Mouse (Mus musculus): ENCODE results near the gene Npr2. TPM values are rescaled to one million over a fixed set of nuclear protein-coding genes. Genes with fewer than 3 reads are reported as not detected.

Npr2 gene
- total RNA-seq, 2 experiments from 2014 or later, result 32.4 to 51.4 TPM

- no peak for DNase-seq
- no peak for TF ChIP-seq CTCF (IDR thresholded peaks at IDR 0.05)
- H3K27ac ChIP-seq, result no peak overlapping the region
- intact Hi-C loops (cut with DNase I), result no loop called here
- no peak overlapping the region for H3K4me3 ChIP-seq
Measured at GRCm38 (mm10) chr4:43598650-43599380, 32.9 kb upstream of the Npr2 start.

DNA sequence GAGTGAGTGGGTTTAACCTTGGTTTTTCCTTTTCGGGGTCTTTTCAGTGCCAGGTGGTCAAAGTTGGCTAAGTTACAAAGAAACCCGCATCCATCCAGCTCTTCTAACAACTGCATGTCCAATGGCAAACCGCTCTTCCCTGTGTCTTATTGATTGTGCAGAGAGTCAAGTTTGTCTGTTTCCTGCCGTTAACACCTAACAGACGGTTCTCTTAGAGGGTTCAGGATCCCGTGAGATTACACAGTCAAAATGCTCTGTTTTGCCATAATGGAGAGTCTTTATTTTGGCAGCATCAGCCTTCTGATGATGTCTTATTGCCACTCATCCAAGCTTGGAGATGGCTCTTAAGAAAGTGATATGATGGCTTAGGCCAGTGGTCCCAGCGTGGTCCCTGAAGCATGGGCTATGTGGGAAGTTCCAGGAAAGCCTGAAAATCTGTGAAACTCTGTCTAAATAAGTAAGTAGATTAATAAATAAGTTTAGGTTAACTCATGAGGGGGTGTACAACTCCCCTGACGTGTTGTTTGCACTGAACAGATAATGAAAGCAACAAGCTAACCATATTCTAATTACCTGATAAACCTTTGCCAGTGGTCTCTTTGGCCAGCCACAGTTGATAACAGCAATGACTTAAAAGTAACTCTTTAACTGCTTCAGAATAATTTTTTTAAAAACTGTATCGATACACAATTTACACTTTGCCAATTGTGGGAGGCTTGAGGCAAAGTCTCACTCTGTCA, 31.4 kb upstream of the Npr2 start:
- no peak overlapping the region for H3K4me3 ChIP-seq
- DNase-seq, result no peak
- no peak for TF ChIP-seq CTCF (IDR thresholded peaks at IDR 0.05)

GRCm38 (mm10) chr4:43604099-43604498, 27.6 kb upstream of the Npr2 start:
- Histone ChIP-seq H3K4me3 (no peak overlapping the region), H3K27ac (no peak overlapping the region)
- no peak for TF ChIP-seq CTCF (IDR thresholded peaks at IDR 0.05)
- DNase-seq, result no peak
- intact Hi-C loops (cut with DNase I), result no loop called here

More for the DNA sequence above, 31.4 kb upstream of the Npr2 start:
- no peak overlapping the region for H3K27ac ChIP-seq
- intact Hi-C loops (cut with DNase I), result no loop called here

GRCm38 (mm10) chr4:43604751-43605685, 26.7 kb upstream of the Npr2 start:
- DNase-seq, result no peak
- no peak overlapping the region for H3K4me3 ChIP-seq
- no peak for TF ChIP-seq CTCF (IDR thresholded peaks at IDR 0.05)
- H3K27ac ChIP-seq, result no peak overlapping the region
- intact Hi-C loops (cut with DNase I), result no loop called here

DNA sequence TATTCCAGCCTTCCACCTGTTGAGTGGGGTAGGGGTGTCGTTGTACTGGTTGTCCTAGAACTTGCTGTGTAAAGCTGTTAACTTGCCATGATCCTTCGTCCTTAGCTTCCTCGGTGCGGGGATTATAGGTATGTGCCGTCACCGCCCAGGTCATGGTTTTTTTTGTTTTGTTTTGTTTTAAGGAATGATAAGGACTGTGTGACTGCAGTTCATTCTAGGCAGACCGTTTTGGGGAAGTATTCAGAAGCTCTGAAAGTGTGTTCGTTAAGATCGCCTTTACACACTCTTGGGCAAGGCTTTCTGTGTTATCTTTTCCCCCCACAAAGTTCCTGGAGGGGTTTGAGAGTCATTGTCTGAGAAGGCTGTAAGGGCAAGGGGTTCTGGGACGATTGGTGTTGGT, 19.2 kb upstream of the Npr2 start:
- H3K27ac ChIP-seq, result no peak overlapping the region
- no peak for TF ChIP-seq CTCF (IDR thresholded peaks at IDR 0.05)
- H3K4me3 ChIP-seq, result no peak overlapping the region
- DNase-seq, result no peak
- intact Hi-C loops (cut with DNase I), result no loop called here

- Histone ChIP-seq H3K27ac (no peak overlapping the region), H3K4me3 (no peak overlapping the region)
- intact Hi-C loops (cut with DNase I), result no loop called here
- TF ChIP-seq CTCF (IDR thresholded peaks at IDR 0.05), result no peak
- no peak for DNase-seq
Measured at GRCm38 (mm10) chr4:43613060-43613730, 18.5 kb upstream of the Npr2 start.

- TF ChIP-seq CTCF (IDR thresholded peaks at IDR 0.05), result no peak
- H3K27ac ChIP-seq, result no peak overlapping the region
- H3K4me3 ChIP-seq, result no peak overlapping the region
- DNase-seq, result no peak
- intact Hi-C loops (cut with DNase I), result no loop called here
Measured at GRCm38 (mm10) chr4:43620146-43620778, 11.5 kb upstream of the Npr2 start.

DNA sequence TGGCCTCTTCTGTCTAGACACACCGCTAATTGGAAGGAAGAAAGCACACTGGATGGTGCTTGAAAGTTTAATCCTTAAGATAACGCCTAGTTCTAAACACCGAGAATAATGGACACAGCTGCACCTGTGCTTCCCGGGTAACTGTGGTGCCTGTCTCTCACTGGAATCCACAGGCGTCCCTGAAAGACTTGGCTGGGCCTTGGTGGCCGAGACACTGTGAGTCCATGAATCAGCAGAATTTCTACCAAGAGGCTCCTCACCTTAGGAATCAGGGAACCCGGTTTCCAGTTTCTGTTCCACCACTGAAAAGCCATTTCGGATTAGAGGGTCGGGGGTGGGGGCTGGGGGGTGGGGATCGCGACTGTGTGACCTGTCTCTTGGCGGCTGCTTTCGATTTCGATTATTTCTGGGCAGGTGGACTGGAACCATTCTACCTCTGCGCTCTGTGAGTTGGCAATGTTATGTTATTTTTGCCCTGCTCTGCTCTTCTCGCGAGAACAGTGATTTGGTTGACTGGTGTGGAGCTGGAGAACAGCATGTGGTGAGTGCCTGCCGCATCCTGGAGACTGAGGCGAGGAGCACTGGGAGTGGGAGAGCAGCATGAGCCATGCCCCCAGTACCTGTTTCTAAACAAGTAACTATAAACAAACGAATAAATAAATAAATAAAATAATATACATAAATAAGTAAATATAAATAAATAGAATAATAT, 2.5 kb upstream of the Npr2 start:
- TF ChIP-seq CTCF (IDR thresholded peaks at IDR 0.05), result no peak
- peak overlapping the region; percentile 47 for H3K4me3 ChIP-seq
- intact Hi-C loops (cut with DNase I), result no loop called here

DNA sequence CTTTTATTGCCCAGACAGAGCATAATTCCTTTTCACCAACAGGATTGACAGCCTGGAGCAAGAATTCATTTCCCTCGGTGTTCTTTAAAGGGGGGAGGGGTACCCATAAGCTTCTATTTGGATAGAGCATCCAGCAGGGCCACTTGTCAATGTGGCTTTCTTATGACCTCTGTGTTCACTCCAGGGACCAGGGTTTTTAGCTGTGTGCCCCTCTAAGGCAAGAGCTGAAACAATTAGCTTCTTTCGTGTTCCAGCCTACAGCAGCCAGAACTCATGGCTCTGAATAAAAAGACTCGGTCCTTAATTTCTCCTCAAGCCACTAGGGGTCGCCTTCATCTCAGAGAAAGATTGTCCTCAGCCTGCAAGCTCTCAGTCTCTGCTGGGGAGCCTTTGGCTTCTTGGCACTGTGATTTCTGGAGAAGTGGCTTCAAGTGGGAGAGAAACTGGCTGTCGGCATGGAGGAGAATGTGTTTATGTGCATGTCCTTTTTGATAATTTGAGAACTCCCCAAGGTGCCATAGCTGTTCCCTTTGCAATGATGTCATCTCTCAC, 1.6 kb upstream of the Npr2 start:
- Histone ChIP-seq H3K27ac (peak overlapping the region; percentile 93; the same call in 1 of the 2 replicates), H3K4me3 (peak overlapping the region; percentile 91)
- DNase-seq, result peak; percentile 74
- intact Hi-C loops (cut with DNase I), result loop anchor here (1.0 to 5.0 kb wide), 3 partner anchors 40 to 232 kb away; no protein-coding TSS in a partner anchor
- TF ChIP-seq CTCF (IDR thresholded peaks at IDR 0.05), result peak; percentile 91

More for the DNA sequence above, 2.5 kb upstream of the Npr2 start:
- DNase-seq, result no peak
- peak overlapping the region; percentile 63 for H3K27ac ChIP-seq

GRCm38 (mm10) chr4:43630671-43631045, 1.1 kb upstream of the Npr2 start:
- intact Hi-C loops (cut with DNase I), result loop anchor here (1.0 to 5.0 kb wide), 3 partner anchors 40 to 232 kb away; no protein-coding TSS in a partner anchor
- peak overlapping the region; percentile 91 for H3K4me3 ChIP-seq
- no peak for DNase-seq
- no peak for TF ChIP-seq CTCF (IDR thresholded peaks at IDR 0.05)
- H3K27ac ChIP-seq, result peak overlapping the region; percentile 93

Data from gastrocnemius, adult 2 months (tissue).